Mouse (Mus musculus) spleen, embryonic (tissue): ENCODE data around the gene H2-Aa.

ENCODE experiments used
- CTCF ChIA-PET: fragments of 350-600 bp; sonication (Branson Sonifier 250); formaldehyde crosslinking; loops from one replicate; lab custom pipeline; 2022; lab: Charles Lee

Gene H2-Aa

GRCm38 (mm10) chr17:34300691-34301566 lies 13.3 kb upstream of the H2-Aa start:
- CTCF ChIA-PET = interaction anchor here (0.6 to 1.2 kb wide), 3 partner anchors 42 to 61 kb away, joined by 3 to 5 read pairs (median 4); no protein-coding TSS in a partner anchor

GRCm38 (mm10) chr17:34300071-34300470 lies 12.4 kb upstream of the H2-Aa start:
- CTCF ChIA-PET = interaction anchor here (0.8 kb wide), 1 partner anchor 41 kb away, joined by 3 read pairs; no protein-coding TSS in a partner anchor

GRCm38 (mm10) chr17:34299356-34299755 lies 11.7 kb upstream of the H2-Aa start:
- CTCF ChIA-PET = interaction anchor here (0.8 kb wide), 1 partner anchor 12 kb away, joined by 3 read pairs; the partner anchor contains the start of gene H2-Aa

GRCm38 (mm10) chr17:34295891-34296794 lies 8.5 kb upstream of the H2-Aa start:
- CTCF ChIA-PET = interaction anchor here (0.6 to 0.7 kb wide), 2 partner anchors 16 to 36 kb away, joined by 3 read pairs; no protein-coding TSS in a partner anchor

GRCm38 (mm10) chr17:34295307-34295706 lies 7.7 kb upstream of the H2-Aa start:
- CTCF ChIA-PET = interaction anchor here (1.0 kb wide), 1 partner anchor 9 kb away, joined by 3 read pairs; no protein-coding TSS in a partner anchor

GRCm38 (mm10) chr17:34294249-34294648 lies 6.6 kb upstream of the H2-Aa start:
- CTCF ChIA-PET = interaction anchor here (1.0 to 1.9 kb wide), 2 partner anchors 10 to 11 kb away, joined by 3 to 6 read pairs; partner anchors contain the start of gene H2-Eb1

- CTCF ChIA-PET = interaction anchor here (0.6 to 1.9 kb wide), 2 partner anchors 9 to 11 kb away, joined by 5 to 6 read pairs; partner anchors contain the start of gene H2-Eb1
Measured at GRCm38 (mm10) chr17:34293533-34293932, 5.9 kb upstream of the H2-Aa start.

GRCm38 (mm10) chr17:34292570-34292969 lies 4.9 kb upstream of the H2-Aa start:
- CTCF ChIA-PET = interaction anchor here (1.9 kb wide), 1 partner anchor 12 kb away, joined by 6 read pairs; the partner anchor contains the start of gene H2-Eb1

GRCm38 (mm10) chr17:34291609-34292008 lies 4.0 kb upstream of the H2-Aa start:
- CTCF ChIA-PET = interaction anchor here (1.2 kb wide), 1 partner anchor 22 kb away, joined by 5 read pairs; no protein-coding TSS in a partner anchor

- CTCF ChIA-PET = interaction anchor here (0.6 to 1.7 kb wide), 4 partner anchors 11 to 728 kb away, joined by 3 to 5 read pairs (median 5); partner anchors contain the start of gene H2-Eb1
Measured at GRCm38 (mm10) chr17:34288131-34288530, 508 bp upstream of the H2-Aa start.

- CTCF ChIA-PET = interaction anchor here (1.0 to 1.7 kb wide), 2 partner anchors 18 to 62 kb away, joined by 3 to 5 read pairs; partner anchors contain the start of gene H2-Eb1
Measured at GRCm38 (mm10) chr17:34286999-34287398, 624 bp downstream of the H2-Aa start.

GRCm38 (mm10) chr17:34286501-34286900 lies 1.1 kb downstream of the H2-Aa start:
- CTCF ChIA-PET = no interaction called here

GRCm38 (mm10) chr17:34285848-34286247 lies 1.8 kb downstream of the H2-Aa start:
- CTCF ChIA-PET = no interaction called here

- CTCF ChIA-PET = interaction anchor here (0.5 to 0.7 kb wide), 2 partner anchors 43 to 470 kb away, joined by 3 read pairs; no protein-coding TSS in a partner anchor
Measured at GRCm38 (mm10) chr17:34285371-34285770, 2.3 kb downstream of the H2-Aa start.

- CTCF ChIA-PET = interaction anchor here (0.6 to 1.3 kb wide), 3 partner anchors 12 to 208 kb away, joined by 3 read pairs; no protein-coding TSS in a partner anchor
Measured at GRCm38 (mm10) chr17:34281836-34282235, 5.8 kb downstream of the H2-Aa start.

- CTCF ChIA-PET = interaction anchor here (0.5 kb wide), 1 partner anchor 41 kb away, joined by 3 read pairs; no protein-coding TSS in a partner anchor
Measured at GRCm38 (mm10) chr17:34280499-34281038, 7.1 kb downstream of the H2-Aa start.

GRCm38 (mm10) chr17:34272102-34272501 lies 15.5 kb downstream of the H2-Aa start:
- CTCF ChIA-PET = interaction anchor here (0.5 to 1.6 kb wide), 6 partner anchors 16 to 88 kb away, joined by 3 to 4 read pairs (median 3); no protein-coding TSS in a partner anchor

GRCm38 (mm10) chr17:34270940-34271339 lies 16.7 kb downstream of the H2-Aa start:
- CTCF ChIA-PET = no interaction called here

- CTCF ChIA-PET = interaction anchor here (1.2 kb wide), 1 partner anchor 12 kb away, joined by 3 read pairs; no protein-coding TSS in a partner anchor
Measured at GRCm38 (mm10) chr17:34270230-34270629, 17.4 kb downstream of the H2-Aa start.

- CTCF ChIA-PET = interaction anchor here (1.2 kb wide), 1 partner anchor 13 kb away, joined by 3 read pairs; no protein-coding TSS in a partner anchor
Measured at GRCm38 (mm10) chr17:34269817-34270216, 17.8 kb downstream of the H2-Aa start.
